Mouse (Mus musculus): ENCODE data around the gene Nek2.
A peak's percentile ranks its signal among the peaks of the same experiment; 100 is the strongest.

Gene Nek2

GRCm38 (mm10) chr1:191821326-191822091, at the start of gene Nek2:
Nek2 (plus strand) TSS chr1:191821444.
- DNase-seq (ENCODE audit: low read depth, low spot score), result peak; percentile 95

- DNase-seq (ENCODE audit: low read depth, low spot score), result no peak
Measured at GRCm38 (mm10) chr1:191774106-191774505, 47.1 kb upstream of the Nek2 start.

GRCm38 (mm10) chr1:191775116-191775515, 46.1 kb upstream of the Nek2 start:
- DNase-seq (ENCODE audit: low read depth, low spot score), result no peak

- peak; percentile 65 for DNase-seq (ENCODE audit: low read depth, low spot score)
Measured at GRCm38 (mm10) chr1:191777521-191777920, 43.7 kb upstream of the Nek2 start.

GRCm38 (mm10) chr1:191780470-191780869, 40.8 kb upstream of the Nek2 start:
- DNase-seq (ENCODE audit: low read depth, low spot score), result no peak

GRCm38 (mm10) chr1:191785108-191785507, 36.1 kb upstream of the Nek2 start:
- no peak for DNase-seq (ENCODE audit: low read depth, low spot score)

- no peak for DNase-seq (ENCODE audit: low read depth, low spot score)
Measured at GRCm38 (mm10) chr1:191786255-191786654, 35.0 kb upstream of the Nek2 start.

GRCm38 (mm10) chr1:191787379-191787778, 33.9 kb upstream of the Nek2 start:
- no peak for DNase-seq (ENCODE audit: low read depth, low spot score)

GRCm38 (mm10) chr1:191792991-191793390, 28.3 kb upstream of the Nek2 start:
- no peak for DNase-seq (ENCODE audit: low read depth, low spot score)

- no peak for DNase-seq (ENCODE audit: low read depth, low spot score)
Measured at GRCm38 (mm10) chr1:191793888-191794532, 27.2 kb upstream of the Nek2 start.

- no peak for DNase-seq (ENCODE audit: low read depth, low spot score)
Measured at GRCm38 (mm10) chr1:191796238-191796896, 24.9 kb upstream of the Nek2 start.

GRCm38 (mm10) chr1:191802093-191802819, 19.0 kb upstream of the Nek2 start:
- no peak for DNase-seq (ENCODE audit: low read depth, low spot score)

- no peak for DNase-seq (ENCODE audit: low read depth, low spot score)
Measured at GRCm38 (mm10) chr1:191802820-191803655, 18.2 kb upstream of the Nek2 start.

- DNase-seq (ENCODE audit: low read depth, low spot score), result no peak
Measured at GRCm38 (mm10) chr1:191804747-191805146, 16.5 kb upstream of the Nek2 start.

- DNase-seq (ENCODE audit: low read depth, low spot score), result no peak
Measured at GRCm38 (mm10) chr1:191805788-191806187, 15.5 kb upstream of the Nek2 start.

GRCm38 (mm10) chr1:191806740-191807139, 14.5 kb upstream of the Nek2 start:
- DNase-seq (ENCODE audit: low read depth, low spot score), result no peak

GRCm38 (mm10) chr1:191807979-191808378, 13.3 kb upstream of the Nek2 start:
- DNase-seq (ENCODE audit: low read depth, low spot score), result no peak

- no peak for DNase-seq (ENCODE audit: low read depth, low spot score)
Measured at GRCm38 (mm10) chr1:191808688-191809223, 12.5 kb upstream of the Nek2 start.

GRCm38 (mm10) chr1:191811774-191812173, 9.5 kb upstream of the Nek2 start:
- no peak for DNase-seq (ENCODE audit: low read depth, low spot score)

GRCm38 (mm10) chr1:191812949-191813691, 8.1 kb upstream of the Nek2 start:
- DNase-seq (ENCODE audit: low read depth, low spot score), result no peak
